Mouse (Mus musculus) kidney, adult 2 months (tissue): ENCODE results near the gene Ptcd2. TPM values are rescaled to one million over a fixed set of nuclear protein-coding genes. Genes with fewer than 3 reads are reported as not detected.

Source experiments
- DNase-seq: peaks from one replicate; pipeline ENCODE4 v3.0.0; 2021
- H3K27ac ChIP-seq: fragments of 200-500 bp; 2 replicates; pipeline ENCODE4 v1.5.1; 2012; ENCODE audit warnings: low read depth, low read length, control low read depth, inconsistent platforms; ENCODE audit not compliant: insufficient read depth
- H3K27me3 ChIP-seq: fragments of 200-500 bp; replicated peaks from 2 replicates; pipeline ENCODE4 v1.6.1; 2012; ENCODE audit warnings: mild to moderate bottlenecking, moderate library complexity, low read length, inconsistent platforms; ENCODE audit not compliant: control insufficient read depth, insufficient read depth
- H3K36me3 ChIP-seq: fragments of 200-500 bp; 2 replicates; pipeline ENCODE4 v1.6.1; 2012; ENCODE audit warnings: mild to moderate bottlenecking, moderate library complexity, low read length, inconsistent platforms; ENCODE audit not compliant: control insufficient read depth, insufficient read depth
- H3K4me1 ChIP-seq: fragments of 200-500 bp; 2 replicates; pipeline ENCODE4 v1.6.1; 2011; ENCODE audit warnings: low read length; ENCODE audit not compliant: control insufficient read depth, insufficient read depth
- H3K4me3 ChIP-seq: fragments of 200-500 bp; 2 replicates; pipeline ENCODE4 v1.5.1; 2011; ENCODE audit warnings: mild to moderate bottlenecking, low read depth, low read length, control low read depth; ENCODE audit not compliant: insufficient read depth
- CTCF ChIP-seq: fragments of 200-500 bp; conservative IDR thresholded peaks from 2 replicates; pipeline ENCODE4 v1.5.1; 2011; ENCODE audit warnings: low read depth, mild to moderate bottlenecking, control low read depth, low read length, moderate library complexity, mixed read lengths; ENCODE audit not compliant: insufficient read depth, insufficient read length
- POLR2A ChIP-seq: fragments of 200-500 bp; IDR thresholded peaks from one replicate; pipeline ENCODE4 v1.6.1; 2011; ENCODE audit warnings: low read depth, low read length, control low read depth
- WGBS: fragments of 180-500 bp; shearing (Covaris S2); methylation state at CpG from one replicate; pipeline ENCODE4 v1.1.7; 2018; 5-methylcytosine and 5-hydroxymethylcytosine counted together
- polyA plus RNA-seq: library from polyadenylated mRNA; depleted of rRNA; stranded (reverse); fragments of >200 nt; gene quantifications from 2 replicates; pipeline ENCODE4 v1.2.3, GENCODE M21; 2012

Ptcd2 gene
- polyA plus RNA-seq, 1 experiment: 29.4 TPM

- Histone ChIP-seq H3K4me1 (no peaks in the 10 kb centered on the region; the same call in 1 of the 2 replicates), H3K27ac (no peak overlapping the region), H3K27me3 (no peaks in the 10 kb centered on the region), H3K36me3 (no peaks in the 10 kb centered on the region), H3K4me3 (no peak overlapping the region)
- TF ChIP-seq CTCF (no peak), POLR2A (no peak)
- DNase-seq: peak; percentile 43
- 80% methylated on average over 7 of the region's 7 CpGs for WGBS
Measured at GRCm38 (mm10) chr13:99384555-99385203, 40.2 kb upstream of the Ptcd2 start.

DNA sequence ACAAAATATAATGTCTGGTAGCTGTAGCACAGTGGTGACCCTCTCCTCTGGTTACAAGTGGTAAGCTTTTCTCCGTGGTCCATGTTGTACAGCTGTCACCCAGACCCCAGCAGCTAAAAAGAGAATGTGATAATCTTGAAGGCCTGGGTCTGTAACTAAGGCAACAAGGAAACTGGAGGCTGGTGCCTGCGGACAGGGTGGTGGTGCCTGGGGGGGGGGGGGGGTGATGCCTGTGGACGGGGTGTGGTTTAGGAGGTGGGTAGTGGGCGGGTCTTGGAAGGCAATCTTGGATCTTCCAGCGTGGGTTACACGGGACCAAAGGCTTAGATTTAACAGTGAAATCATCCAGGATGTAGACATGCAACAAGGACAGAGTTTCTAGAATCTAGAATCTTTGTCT, 37.9 kb upstream of the Ptcd2 start:
- H3K4me3 ChIP-seq: no peak overlapping the region
- DNase-seq: no peak
- no peaks in the 10 kb centered on the region for H3K27me3 ChIP-seq
- no peaks in the 10 kb centered on the region; the same call in 1 of the 2 replicates for H3K4me1 ChIP-seq
- WGBS: 58% methylated on average over 6 of the region's 6 CpGs
- TF ChIP-seq CTCF: no peak
- no peak for TF ChIP-seq POLR2A
- H3K36me3 ChIP-seq: no peaks in the 10 kb centered on the region
- no peak overlapping the region for H3K27ac ChIP-seq

GRCm38 (mm10) chr13:99378223-99378622, 33.7 kb upstream of the Ptcd2 start:
- Histone ChIP-seq H3K27me3 (no peaks in the 10 kb centered on the region), H3K4me1 (no peaks in the 10 kb centered on the region), H3K27ac (no peak overlapping the region), H3K36me3 (no peaks in the 10 kb centered on the region), H3K4me3 (no peak overlapping the region)
- no peak for DNase-seq
- TF ChIP-seq POLR2A (no peak), CTCF (no peak)
- WGBS: 88% methylated on average over 1 of the region's 1 CpGs

DNA sequence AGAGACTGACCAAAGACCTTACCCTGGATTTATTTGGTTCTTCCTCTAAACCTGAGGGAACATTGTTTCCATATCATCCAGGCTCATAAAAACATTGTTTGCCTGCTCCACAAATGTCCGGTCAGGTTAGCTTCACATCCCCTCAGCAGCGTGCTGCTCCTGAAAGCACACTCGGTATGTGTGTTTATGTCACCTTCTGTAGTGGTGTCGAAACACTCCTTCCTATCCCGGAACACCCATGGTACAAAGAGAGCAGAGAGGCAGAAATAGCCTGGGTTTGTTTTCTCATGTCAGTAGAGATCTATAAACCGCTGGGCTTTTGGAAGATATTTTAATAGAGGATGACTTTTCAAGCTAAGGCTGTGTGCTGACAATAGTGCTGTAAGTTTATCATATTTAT, 32.5 kb upstream of the Ptcd2 start:
- 84% methylated on average over 6 of the region's 6 CpGs for WGBS
- H3K27me3 ChIP-seq: no peaks in the 10 kb centered on the region
- no peak overlapping the region for H3K4me3 ChIP-seq
- TF ChIP-seq POLR2A (no peak), CTCF (no peak)
- H3K36me3 ChIP-seq: no peaks in the 10 kb centered on the region
- no peak for DNase-seq
- H3K27ac ChIP-seq: no peak overlapping the region
- no peaks in the 10 kb centered on the region for H3K4me1 ChIP-seq

- DNase-seq: peak; percentile 75
- Histone ChIP-seq H3K4me1 (no peaks in the 10 kb centered on the region), H3K4me3 (no peak overlapping the region), H3K27ac (no peak overlapping the region), H3K36me3 (no peaks in the 10 kb centered on the region), H3K27me3 (no peaks in the 10 kb centered on the region)
- TF ChIP-seq CTCF (peak; percentile 78), POLR2A (no peak)
- WGBS: 37% methylated on average over 6 of the region's 6 CpGs
Measured at GRCm38 (mm10) chr13:99375550-99375949, 31.0 kb upstream of the Ptcd2 start.

GRCm38 (mm10) chr13:99374191-99374590, 29.7 kb upstream of the Ptcd2 start:
- H3K36me3 ChIP-seq: no peaks in the 10 kb centered on the region
- no peak overlapping the region for H3K4me3 ChIP-seq
- H3K27ac ChIP-seq: no peak overlapping the region
- H3K27me3 ChIP-seq: no peaks in the 10 kb centered on the region
- DNase-seq: no peak
- no peaks in the 10 kb centered on the region for H3K4me1 ChIP-seq
- WGBS: 79% methylated on average over 4 of the region's 4 CpGs
- TF ChIP-seq CTCF (no peak), POLR2A (no peak)

DNA sequence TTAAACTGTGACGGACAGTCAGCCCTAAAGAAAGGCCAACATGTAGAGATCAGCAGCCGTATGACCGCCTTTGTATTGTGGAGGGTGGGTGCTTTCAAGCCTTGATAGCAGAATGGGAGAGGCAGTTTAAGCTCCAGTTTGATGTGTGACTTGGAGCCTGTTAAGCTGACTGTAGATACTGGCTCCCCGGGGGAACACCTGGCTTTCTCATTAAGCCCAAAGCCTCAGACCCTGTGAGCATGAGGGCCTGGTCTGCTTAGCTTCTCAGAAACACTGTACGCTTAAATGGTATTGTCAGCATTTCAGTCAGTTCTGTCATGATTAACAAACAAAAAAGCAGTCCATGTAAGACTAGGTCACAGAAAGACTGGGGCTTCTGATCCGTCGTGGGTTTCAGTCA, 29.2 kb upstream of the Ptcd2 start:
- TF ChIP-seq POLR2A (no peak), CTCF (no peak)
- Histone ChIP-seq H3K4me3 (no peak overlapping the region), H3K27me3 (no peaks in the 10 kb centered on the region), H3K36me3 (no peaks in the 10 kb centered on the region), H3K27ac (no peak overlapping the region), H3K4me1 (no peaks in the 10 kb centered on the region)
- whole genome bisulfite sequencing: 73% methylated on average over 7 of the region's 7 CpGs
- DNase-seq: no peak
